Mouse (Mus musculus) testis, adult 2 months (tissue): ENCODE results near the gene Clic6.

Experiments used
- CTCF ChIP-seq: fragments of 200-500 bp; IDR thresholded peaks from 2 replicates; pipeline ENCODE4 v1.5.1; 2012; ENCODE audit warnings: low read depth, mild to moderate bottlenecking, inconsistent platforms, low read length, moderate library complexity; ENCODE audit not compliant: control insufficient read depth, insufficient read depth, insufficient replicate concordance
- POLR2A ChIP-seq: fragments of 200-500 bp; IDR thresholded peaks from 2 replicates; pipeline ENCODE4 v1.6.1; 2012; ENCODE audit warnings: low read depth, mild to moderate bottlenecking, inconsistent platforms, low read length, moderate library complexity; ENCODE audit not compliant: control insufficient read depth

DNA sequence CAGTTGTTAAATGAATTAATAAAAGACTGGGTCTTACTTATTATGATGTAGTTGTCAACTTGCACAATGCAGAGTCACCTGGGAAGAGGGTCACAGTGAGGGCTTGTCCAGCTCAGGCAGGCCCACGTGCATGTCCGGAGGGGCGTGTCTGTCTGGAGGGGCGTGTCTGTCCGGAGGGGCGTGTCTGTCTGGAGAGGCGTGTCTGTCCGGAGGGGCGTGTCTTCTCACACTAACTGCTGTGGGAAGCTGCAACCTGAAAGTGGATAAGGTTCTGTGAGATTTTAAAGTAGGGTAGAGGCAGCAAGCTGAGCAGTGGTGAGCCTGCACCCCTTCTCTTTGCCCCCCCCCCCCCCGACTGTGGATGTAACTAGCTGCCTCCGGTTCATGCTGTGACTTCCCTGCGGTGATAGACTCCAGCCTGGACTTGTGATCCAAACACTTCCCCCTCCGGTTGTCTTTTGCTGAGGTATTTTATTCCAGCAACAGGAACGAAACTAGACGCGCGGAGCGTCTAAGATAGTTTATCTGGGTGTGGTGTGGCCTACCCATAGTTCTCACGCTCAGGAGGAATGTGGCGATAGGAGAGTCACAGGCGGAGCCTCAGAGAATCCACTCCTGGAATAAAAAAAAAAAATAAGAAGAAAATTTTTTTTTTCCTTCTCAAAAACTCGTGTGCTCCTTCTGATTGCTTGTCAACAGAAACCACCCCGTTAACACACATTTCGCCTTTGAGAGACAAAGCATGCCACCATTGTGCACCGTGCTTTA lies 10.3 kb upstream of the Clic6 start:
- TF ChIP-seq CTCF: no peak
- no peak for TF ChIP-seq POLR2A
